Mouse (Mus musculus) liver, postnatal 0 days (tissue): Measurements from ENCODE around the gene Sult2b1. TPM values are rescaled to one million over a fixed set of nuclear protein-coding genes. Genes with fewer than 3 reads are reported as not detected.

Experiments used
- ATAC-seq: fragments of 200-750 bp; cut with Nextera tagmentation; 2 replicates; pipeline ENCODE4 v1.8.0; 2017; ENCODE audit warnings: mild to moderate bottlenecking, moderate library complexity
- DNase-seq: peaks from one replicate; pipeline ENCODE4 v3.0.0-alpha.2; 2016
- H3K27ac ChIP-seq: fragments of 300-500 bp; sonication (generic); 2 replicates; pipeline ENCODE4 v1.5.1; 2014; ENCODE audit warnings: antibody characterized with exemption, moderate library complexity, mild to moderate bottlenecking, low read depth
- H3K27me3 ChIP-seq: fragments of 300-500 bp; sonication (generic); 2 replicates; pipeline ENCODE4 v1.6.1; 2014; ENCODE audit warnings: low read length, control low read depth, mixed read lengths; ENCODE audit not compliant: insufficient read depth
- H3K36me3 ChIP-seq: fragments of 300-500 bp; sonication (generic); replicated peaks from 2 replicates; pipeline ENCODE4 v1.6.1; 2014; ENCODE audit warnings: mild to moderate bottlenecking, control low read depth, low read length, moderate library complexity, mixed read lengths; ENCODE audit not compliant: insufficient read depth
- H3K4me1 ChIP-seq: fragments of 300-500 bp; sonication (generic); 2 replicates; pipeline ENCODE4 v1.6.1; 2014; ENCODE audit warnings: antibody characterized with exemption, mild to moderate bottlenecking, control low read depth; ENCODE audit not compliant: insufficient read depth
- H3K4me2 ChIP-seq: fragments of 300-500 bp; sonication (generic); 2 replicates; pipeline ENCODE4 v1.6.1; 2014; ENCODE audit warnings: low read depth, mild to moderate bottlenecking, low read length, moderate library complexity, mixed read lengths
- H3K4me3 ChIP-seq: fragments of 300-500 bp; sonication (generic); 2 replicates; pipeline ENCODE4 v1.5.1; 2014; ENCODE audit warnings: low read depth, low read length
- H3K9ac ChIP-seq: fragments of 300-500 bp; sonication (generic); replicated peaks from 2 replicates; pipeline ENCODE4 v1.6.1; 2014; ENCODE audit warnings: mild to moderate bottlenecking, moderate library complexity
- H3K9me3 ChIP-seq: fragments of 300-500 bp; sonication (generic); 2 replicates; pipeline ENCODE4 v1.6.1; 2016; ENCODE audit warnings: mild to moderate bottlenecking, control low read depth, low read length, mixed read lengths
- CTCF ChIP-seq: sonication (generic); IDR thresholded peaks from 2 replicates; pipeline ENCODE4 v1.5.1; 2016; ENCODE audit warnings: antibody characterized with exemption, low read depth
- EP300 ChIP-seq: IDR thresholded peaks from 2 replicates; pipeline ENCODE4 v1.6.1; 2016; ENCODE audit warnings: antibody characterized with exemption, low read depth, mild to moderate bottlenecking
- WGBS: fragments of 180-500 bp; shearing (Covaris S2); extraction: QIAGEN DNeasy Blood & Tissue Kit; methylation state at CpG from one replicate; pipeline ENCODE4 v1.1.7; 2014; ENCODE audit not compliant: insufficient replicate concordance; 5-methylcytosine and 5-hydroxymethylcytosine counted together
- polyA plus RNA-seq: library from polyadenylated mRNA; unstranded; fragments of >200 nt; fragmentation: Nextera tagmentation; extraction: Ambion mirVana; gene quantifications from 2 replicates; pipeline ENCODE4 v1.2.1, GENCODE M21; 2015

Gene Sult2b1
- polyA plus RNA-seq, 1 experiment from 2014 or later: 0.26 TPM

- DNase-seq (peak; percentile 39), ATAC-seq (peak; percentile 83)
- Histone ChIP-seq H3K4me2 (0 out of 2 replicates have a peak overlapping the region, but pooled peaks have one; percentile 9), H3K27me3 (no peaks in the 10 kb centered on the region), H3K9ac (no peak overlapping the region), H3K4me3 (no peak overlapping the region), H3K4me1 (no peaks in the 10 kb centered on the region), H3K9me3 (no peaks in the 10 kb centered on the region), H3K36me3 (no peaks in the 10 kb centered on the region), H3K27ac (no peak overlapping the region)
- 55% methylated on average over 8 of the region's 8 CpGs for WGBS
- TF ChIP-seq EP300: no peak
- TF ChIP-seq CTCF: no peak
Measured at GRCm38 (mm10) chr7:45770427-45771082, 13.9 kb downstream of the Sult2b1 start.

- no peak overlapping the region for H3K4me2 ChIP-seq
- 87% methylated on average over 6 of the region's 6 CpGs for WGBS
- no peak overlapping the region for H3K4me3 ChIP-seq
- H3K9ac ChIP-seq: no peak overlapping the region
- no peaks in the 10 kb centered on the region for H3K4me1 ChIP-seq
- H3K36me3 ChIP-seq: no peaks in the 10 kb centered on the region
- H3K27ac ChIP-seq: no peak overlapping the region
- H3K9me3 ChIP-seq: no peaks in the 10 kb centered on the region
- DNase-seq (no peak), ATAC-seq (no peak)
- no peak for TF ChIP-seq CTCF
- no peak for TF ChIP-seq EP300
- no peaks in the 10 kb centered on the region for H3K27me3 ChIP-seq
Measured at GRCm38 (mm10) chr7:45767500-45767899, 17.0 kb downstream of the Sult2b1 start.

- 55% methylated on average over 8 of the region's 8 CpGs for WGBS
Measured at GRCm38 (mm10) chr7:45766764-45767163, 17.7 kb downstream of the Sult2b1 start.

GRCm38 (mm10) chr7:45765995-45766394 lies 18.5 kb downstream of the Sult2b1 start:
- H3K27ac ChIP-seq: no peak overlapping the region
- H3K4me3 ChIP-seq: no peak overlapping the region
- no peak overlapping the region for H3K4me2 ChIP-seq
- no peak overlapping the region for H3K9ac ChIP-seq
- H3K4me1 ChIP-seq: no peaks in the 10 kb centered on the region
- no peaks in the 10 kb centered on the region for H3K36me3 ChIP-seq
- ATAC-seq (peak; percentile 5; the same call in 1 of the 2 replicates), DNase-seq (no peak)
- H3K9me3 ChIP-seq: no peaks in the 10 kb centered on the region
- no peaks in the 10 kb centered on the region for H3K27me3 ChIP-seq
- 51% methylated on average over 8 of the region's 8 CpGs for WGBS
- TF ChIP-seq CTCF (no peak), EP300 (no peak)

More at GRCm38 (mm10) chr7:45766764-45767163, 17.7 kb downstream of the Sult2b1 start:
- H3K4me1 ChIP-seq: no peaks in the 10 kb centered on the region
- no peak overlapping the region for H3K9ac ChIP-seq
- H3K4me3 ChIP-seq: no peak overlapping the region
- H3K27ac ChIP-seq: no peak overlapping the region
- no peak overlapping the region for H3K4me2 ChIP-seq
- H3K9me3 ChIP-seq: no peaks in the 10 kb centered on the region
- no peaks in the 10 kb centered on the region for H3K27me3 ChIP-seq
- no peak for ATAC-seq
- H3K36me3 ChIP-seq: no peaks in the 10 kb centered on the region
- no peak for TF ChIP-seq CTCF
- DNase-seq: no peak

- TF ChIP-seq EP300 (no peak), CTCF (no peak)
- H3K4me2 ChIP-seq: no peak overlapping the region
- H3K36me3 ChIP-seq: no peaks in the 10 kb centered on the region
- WGBS: 65% methylated on average over 5 of the region's 5 CpGs
- H3K4me1 ChIP-seq: no peaks in the 10 kb centered on the region
- H3K27ac ChIP-seq: no peak overlapping the region
- no peaks in the 10 kb centered on the region for H3K9me3 ChIP-seq
- no peak overlapping the region for H3K4me3 ChIP-seq
- no peak for ATAC-seq
- no peak for DNase-seq
- peaks cover 20% of the 10 kb centered on the region for H3K27me3 ChIP-seq
- H3K9ac ChIP-seq: no peak overlapping the region
Measured at GRCm38 (mm10) chr7:45760151-45760550, 24.3 kb downstream of the Sult2b1 start.

GRCm38 (mm10) chr7:45759400-45759799 lies 25.1 kb downstream of the Sult2b1 start:
- H3K4me2 ChIP-seq: peak overlapping the region; percentile 26; the same call in 1 of the 2 replicates
- ATAC-seq: peak; percentile 71
- no peaks in the 10 kb centered on the region for H3K36me3 ChIP-seq
- TF ChIP-seq EP300: no peak
- no peak for TF ChIP-seq CTCF
- H3K27ac ChIP-seq: no peak overlapping the region
- H3K9ac ChIP-seq: no peak overlapping the region
- H3K4me1 ChIP-seq: no peaks in the 10 kb centered on the region
- 13% methylated on average over 26 of the region's 27 CpGs for WGBS
- H3K4me3 ChIP-seq: no peak overlapping the region
- no peak for DNase-seq
- H3K9me3 ChIP-seq: no peaks in the 10 kb centered on the region
- H3K27me3 ChIP-seq: peaks cover 20% of the 10 kb centered on the region

- no peak overlapping the region for H3K4me3 ChIP-seq
- no peaks in the 10 kb centered on the region for H3K9me3 ChIP-seq
- H3K27me3 ChIP-seq: peaks cover 20% of the 10 kb centered on the region
- H3K27ac ChIP-seq: no peak overlapping the region
- ATAC-seq (no peak), DNase-seq (no peak)
- no peak for TF ChIP-seq EP300
- no peak for TF ChIP-seq CTCF
- H3K9ac ChIP-seq: no peak overlapping the region
- 58% methylated on average over 6 of the region's 6 CpGs for WGBS
- H3K36me3 ChIP-seq: no peaks in the 10 kb centered on the region
- H3K4me2 ChIP-seq: no peak overlapping the region
- H3K4me1 ChIP-seq: no peaks in the 10 kb centered on the region
Measured at GRCm38 (mm10) chr7:45755703-45756102, 28.8 kb downstream of the Sult2b1 start.
